Comparison of ENCODE assay signal across 16 mouse cellular contexts in the genomic region with DNA sequence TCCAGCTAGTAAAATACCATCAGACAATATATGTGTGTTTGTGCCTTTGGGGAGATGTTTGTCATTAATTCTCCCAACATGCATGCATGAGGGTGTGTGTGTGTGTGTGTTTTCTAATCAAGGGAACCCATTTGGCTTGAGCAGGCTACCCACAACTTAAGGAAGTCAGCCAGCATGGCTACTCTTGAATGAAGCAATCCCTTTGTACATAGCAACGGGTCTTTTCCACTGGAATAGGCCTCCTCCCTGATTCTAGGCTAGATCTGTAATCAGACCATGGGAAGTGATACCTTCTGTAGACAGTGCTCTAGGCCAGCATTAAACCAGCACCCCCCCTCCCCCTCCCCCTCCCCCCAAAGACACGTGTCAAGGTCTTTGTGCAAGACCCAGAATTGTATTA.
DNase-seq lines count a peak whose midpoint lies in the region; ATAC-seq lines count a peak whose summit lies in the region.
"Had no signal": no experiment of that assay in that cellular context is flagged by ENCODE, and none has a peak within 500 bp of the region (broad histone marks: within the 10 kb centered on the region; RNA-seq: fewer than 3 reads in every experiment).

No protein-coding gene starts in this region.

- 88% methylated on average over 2 of the region's 2 CpGs for WGBS in heart, embryonic 13.5 days
- WGBS in kidney, embryonic 16.5 days, result 60% methylated on average over 2 of the region's 2 CpGs
- 82% methylated on average over 2 of the region's 2 CpGs for WGBS in embryonic facial prominence, embryonic 14.5 days
- WGBS in stomach, embryonic 14.5 days, result 67% methylated on average over 2 of the region's 2 CpGs

- H3K9ac ChIP-seq in heart, embryonic 13.5 days, result no peak overlapping the region
- H3K9ac ChIP-seq in kidney, embryonic 16.5 days (replicated peaks; ENCODE audit: low read length), result no peak overlapping the region
- H3K9ac ChIP-seq in embryonic facial prominence, embryonic 14.5 days (ENCODE audit: low read depth, low read length), result no peak overlapping the region
- no peak overlapping the region for H3K9ac ChIP-seq in stomach, embryonic 14.5 days (replicated peaks; ENCODE audit: low read depth, low read length)
- H3K9ac ChIP-seq: midbrain, embryonic 13.5 days had no signal

- H3K4me3 ChIP-seq in heart, embryonic 13.5 days, result no peak overlapping the region
- no peak overlapping the region for H3K4me3 ChIP-seq in kidney, embryonic 16.5 days (ENCODE audit: low read length)
- no peak overlapping the region for H3K4me3 ChIP-seq in embryonic facial prominence, embryonic 14.5 days (ENCODE audit: low read depth, low read length)
- no peak overlapping the region for H3K4me3 ChIP-seq in stomach, embryonic 14.5 days (ENCODE audit: low read depth, low read length)
- H3K4me3 ChIP-seq: hindbrain, embryonic 10.5 days; midbrain, embryonic 13.5 days had no signal

- H3K4me1 ChIP-seq in heart, embryonic 13.5 days, result peaks cover 38% of the 10 kb centered on the region
- peaks cover 33% of the 10 kb centered on the region for H3K4me1 ChIP-seq in kidney, embryonic 16.5 days (ENCODE audit: insufficient read depth, low read length)
- H3K4me1 ChIP-seq in embryonic facial prominence, embryonic 14.5 days (ENCODE audit: control insufficient read depth, insufficient read depth, low read length), result peaks cover 18% of the 10 kb centered on the region
- peaks cover 28% of the 10 kb centered on the region for H3K4me1 ChIP-seq in stomach, embryonic 14.5 days (ENCODE audit: control insufficient read depth, insufficient read depth, low read length)

- H3K4me2 ChIP-seq in heart, embryonic 13.5 days, result no peak overlapping the region
- H3K4me2 ChIP-seq in kidney, embryonic 16.5 days (replicated peaks; ENCODE audit: low read depth, low read length), result no peak overlapping the region
- H3K4me2 ChIP-seq in embryonic facial prominence, embryonic 14.5 days (ENCODE audit: low read depth, low read length), result no peak overlapping the region
- no peak overlapping the region for H3K4me2 ChIP-seq in stomach, embryonic 14.5 days (replicated peaks; ENCODE audit: low read depth, low read length)
- H3K4me2 ChIP-seq: midbrain, embryonic 13.5 days had no signal

- DNase-seq in heart, adult 9 months (ENCODE audit: low spot score in 2 of 2), result no peak
- DNase-seq in kidney, adult 8-10 months, result no peak
- DNase-seq in embryonic facial prominence, embryonic 14.5 days (ENCODE audit: low spot score), result no peak
- DNase-seq in cerebellum, postnatal 10 days, result no peak
- DNase-seq: adrenal gland, adult 8-10 months; cerebellum, adult 11 months; cerebellum, postnatal 25 days; right cerebral cortex, postnatal 25 days; thymus, postnatal 4 days had no signal

- no peaks in the 10 kb centered on the region for H3K27me3 ChIP-seq in heart, embryonic 13.5 days (replicated peaks)
- H3K27me3 ChIP-seq in kidney, embryonic 16.5 days (ENCODE audit: insufficient read depth, low read length), result no peaks in the 10 kb centered on the region
- no peaks in the 10 kb centered on the region for H3K27me3 ChIP-seq in embryonic facial prominence, embryonic 14.5 days (replicated peaks; ENCODE audit: control insufficient read depth, insufficient read depth, low read length)
- no peaks in the 10 kb centered on the region for H3K27me3 ChIP-seq in stomach, embryonic 14.5 days (ENCODE audit: control insufficient read depth, insufficient read depth, low read length)
- H3K27me3 ChIP-seq: midbrain, embryonic 13.5 days had no signal

- H3K36me3 ChIP-seq in heart, embryonic 13.5 days, result no peaks in the 10 kb centered on the region
- no peaks in the 10 kb centered on the region for H3K36me3 ChIP-seq in kidney, embryonic 16.5 days (ENCODE audit: insufficient read depth, low read length)
- H3K36me3 ChIP-seq in embryonic facial prominence, embryonic 14.5 days (ENCODE audit: control insufficient read depth, insufficient read depth, low read length), result no peaks in the 10 kb centered on the region
- H3K36me3 ChIP-seq in stomach, embryonic 14.5 days (ENCODE audit: control insufficient read depth, insufficient read depth, low read length), result no peaks in the 10 kb centered on the region
- H3K36me3 ChIP-seq: hindbrain, embryonic 10.5 days; midbrain, embryonic 13.5 days had no signal

- no peak for ATAC-seq in heart, embryonic 13.5 days (ENCODE audit: extremely low read depth, insufficient number of reproducible peaks, low FRiP score, low TSS enrichment)
- no peak for ATAC-seq in kidney, embryonic 16.5 days (ENCODE audit: low FRiP score, low TSS enrichment)
- no peak for ATAC-seq in embryonic facial prominence, embryonic 14.5 days (ENCODE audit: low read depth)
- ATAC-seq in stomach, embryonic 14.5 days (ENCODE audit: insufficient number of reproducible peaks, insufficient read depth, low FRiP score, low read depth), result no peak
- ATAC-seq: forebrain, embryonic 16.5 days; midbrain, embryonic 13.5 days had no signal

- peaks cover 3% of the 10 kb centered on the region; the same call in 1 of the 2 replicates for H3K9me3 ChIP-seq in heart, embryonic 13.5 days
- H3K9me3 ChIP-seq in kidney, embryonic 16.5 days (ENCODE audit: low read length), result no peaks in the 10 kb centered on the region
- no peaks in the 10 kb centered on the region for H3K9me3 ChIP-seq in embryonic facial prominence, embryonic 14.5 days (ENCODE audit: control insufficient read depth, low read length)
- no peaks in the 10 kb centered on the region for H3K9me3 ChIP-seq in stomach, embryonic 14.5 days (ENCODE audit: control insufficient read depth, low read depth, low read length)
- H3K9me3 ChIP-seq: hindbrain, embryonic 10.5 days; midbrain, embryonic 13.5 days had no signal

- H3K27ac ChIP-seq in heart, embryonic 13.5 days (replicated peaks), result peak overlapping the region; percentile 76; the same call in 1 of the 2 replicates
- H3K27ac ChIP-seq in kidney, embryonic 16.5 days (ENCODE audit: low read length), result peak overlapping the region; percentile 98
- 0 out of 2 replicates have a peak overlapping the region, but pooled peaks have one; percentile 8 for H3K27ac ChIP-seq in embryonic facial prominence, embryonic 14.5 days (replicated peaks; ENCODE audit: low read depth, low read length)
- peak overlapping the region; percentile 88 for H3K27ac ChIP-seq in stomach, embryonic 14.5 days (ENCODE audit: low read length)
- H3K27ac ChIP-seq: macrophage; midbrain, embryonic 13.5 days had no signal

Comparison
In these comparisons a context has a peak if more than half of its experiments do, and no peak if none do; other contexts are left out.
1. H3K27ac ChIP-seq: peak in every context shown above with its lines; median percentile 98 in kidney, embryonic 16.5 days; 88 in stomach, embryonic 14.5 days; 76 in heart, embryonic 13.5 days; 8 in embryonic facial prominence, embryonic 14.5 days.